ENCODE assay signal across 26 mouse cellular contexts in genomic region chr19:24901666-24902065, GRCm38 (mm10). TPM values are rescaled to one million over a fixed set of nuclear protein-coding genes. Genes with fewer than 3 reads are reported as not detected.
"Had no signal": no experiment of that assay in that cellular context is flagged by ENCODE, and none has a peak within 500 bp of the region (broad histone marks: within the 10 kb centered on the region; RNA-seq: fewer than 3 reads in every experiment).

No protein-coding gene starts in this region.

- H3K27ac ChIP-seq: kidney, postnatal 0 days; layer of hippocampus, adult 2 months; limb, embryonic 10.5 days; limb, embryonic 13.5 days; liver, embryonic 12.5 days; liver, embryonic 15.5 days; lung, embryonic 15.5 days; midbrain, embryonic 12.5 days had no signal

- ATAC-seq: liver, embryonic 12.5 days had no signal

- H3K36me3 ChIP-seq: limb, embryonic 10.5 days; limb, embryonic 13.5 days; liver, embryonic 12.5 days; liver, embryonic 15.5 days; lung, embryonic 15.5 days; midbrain, embryonic 12.5 days had no signal

- H3K4me3 ChIP-seq: layer of hippocampus, adult 2 months; limb, embryonic 10.5 days; limb, embryonic 13.5 days; liver, embryonic 12.5 days; liver, embryonic 15.5 days; lung, embryonic 15.5 days; megakaryocyte, embryonic 14.5 days; midbrain, embryonic 12.5 days had no signal

- DNase-seq: kidney, postnatal 25 days; layer of hippocampus, adult 9-11 months; liver; lung, adult 18-20 months; lung, postnatal 10 days; lung, postnatal 36 days; thymus, adult 2 months; thymus, postnatal 25 days had no signal

- H3K9me3 ChIP-seq: limb, embryonic 10.5 days; limb, embryonic 13.5 days; liver, embryonic 12.5 days; liver, embryonic 15.5 days; lung, embryonic 15.5 days; midbrain, embryonic 12.5 days had no signal

- H3K4me1 ChIP-seq: liver, embryonic 15.5 days had no signal

- H3K4me2 ChIP-seq: limb, embryonic 13.5 days; liver, embryonic 12.5 days; liver, embryonic 15.5 days; lung, embryonic 15.5 days had no signal

- H3K9ac ChIP-seq: limb, embryonic 13.5 days; liver, embryonic 12.5 days; liver, embryonic 15.5 days; lung, embryonic 15.5 days; midbrain, embryonic 12.5 days had no signal

RNA-seq across cellular contexts. Expression of gene Foxd4, which starts 0.7 kb away (rescaled TPM):
- total RNA-seq: layer of hippocampus, adult 2 months; layer of hippocampus, postnatal 25 days; left cerebral cortex, adult 18-20 months; left cerebral cortex, postnatal 25 days; midbrain, postnatal 0 days had no signal
- polyA plus RNA-seq: kidney, embryonic 14.5 days; kidney, postnatal 0 days; large intestine, adult 2 months; limb, embryonic 10.5 days; limb, embryonic 13.5 days; liver, embryonic 12.5 days; liver, embryonic 15.5 days; lung, embryonic 15.5 days; midbrain, postnatal 0 days; neural tube, embryonic 11.5 days; neural tube, embryonic 14.5 days; small intestine, adult 2 months; thymus, adult 2 months had no signal
